Mouse (Mus musculus): ENCODE measurements at regions not wholly inside any gene's neighbourhood (a gene's known extent, or its start where the extent isn't known, plus 50 kb on each side); places are given as distances from the start of the nearest gene placed in this dataset.
A peak's percentile ranks its signal among the peaks of the same experiment; 100 is the strongest.

DNA sequence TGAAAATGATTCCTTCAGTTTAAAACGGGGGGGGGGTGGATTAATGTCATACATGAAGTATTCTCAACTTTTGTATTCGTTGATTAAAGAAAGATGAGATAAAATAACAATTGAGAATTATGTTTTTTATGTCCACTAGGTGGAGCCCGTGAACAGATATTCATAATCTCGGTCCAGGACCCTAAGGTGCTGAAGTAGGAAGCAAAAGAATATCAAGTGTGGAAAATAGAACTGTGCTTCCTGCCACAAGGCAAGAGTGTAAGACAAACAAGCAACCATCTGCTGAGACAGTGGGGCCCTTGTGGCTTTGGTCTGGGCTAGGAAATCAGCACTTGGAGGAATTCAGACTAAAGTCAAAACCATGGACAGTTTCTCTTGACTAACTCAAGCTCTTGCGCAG is 50.9 kb upstream of the Kap start:
- peak; percentile 13 for DNase-seq (ENCODE audit: low read depth)

DNA sequence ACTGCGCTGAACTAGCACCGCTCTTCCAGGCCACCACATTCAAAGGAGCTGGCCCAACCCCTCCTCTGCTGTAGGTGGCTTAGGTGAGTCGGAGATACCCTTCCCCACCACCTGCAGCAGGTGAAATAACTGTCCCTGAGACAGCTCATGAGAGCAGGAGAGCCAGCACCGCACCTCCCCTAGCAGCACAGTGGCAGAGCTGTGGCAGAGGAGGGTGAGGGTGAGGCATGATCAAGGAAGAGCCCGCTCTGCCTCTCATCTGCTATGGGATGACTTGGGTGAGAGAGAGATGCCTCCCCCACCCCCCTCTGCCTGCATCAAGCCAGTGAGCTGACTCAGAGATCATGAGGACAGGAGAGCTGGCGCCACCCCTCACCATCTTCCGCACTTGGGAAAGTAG is 81.1 kb upstream of the Kap start:
- DNase-seq (ENCODE audit: low read depth) = no peak

DNA sequence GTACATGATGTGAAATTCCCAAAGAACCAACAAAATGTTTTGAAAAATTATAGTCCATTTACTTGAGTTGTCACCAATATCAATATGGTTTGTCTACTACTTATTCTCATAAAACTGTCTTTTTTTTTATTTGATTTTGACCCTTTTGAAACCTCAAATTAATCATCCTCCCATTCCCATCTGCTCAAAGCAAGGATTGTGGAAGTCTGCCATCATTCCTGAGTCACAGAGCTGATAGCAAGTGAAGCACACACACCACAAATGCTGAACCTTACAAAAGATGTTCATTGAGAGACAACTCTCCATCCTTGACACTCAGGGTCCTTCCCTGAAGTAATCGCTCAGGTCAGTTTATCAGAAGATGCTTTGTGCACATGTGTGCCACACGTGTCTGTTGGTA is 82.1 kb upstream of the Kap start:
- no peak for DNase-seq (ENCODE audit: low read depth)

DNA sequence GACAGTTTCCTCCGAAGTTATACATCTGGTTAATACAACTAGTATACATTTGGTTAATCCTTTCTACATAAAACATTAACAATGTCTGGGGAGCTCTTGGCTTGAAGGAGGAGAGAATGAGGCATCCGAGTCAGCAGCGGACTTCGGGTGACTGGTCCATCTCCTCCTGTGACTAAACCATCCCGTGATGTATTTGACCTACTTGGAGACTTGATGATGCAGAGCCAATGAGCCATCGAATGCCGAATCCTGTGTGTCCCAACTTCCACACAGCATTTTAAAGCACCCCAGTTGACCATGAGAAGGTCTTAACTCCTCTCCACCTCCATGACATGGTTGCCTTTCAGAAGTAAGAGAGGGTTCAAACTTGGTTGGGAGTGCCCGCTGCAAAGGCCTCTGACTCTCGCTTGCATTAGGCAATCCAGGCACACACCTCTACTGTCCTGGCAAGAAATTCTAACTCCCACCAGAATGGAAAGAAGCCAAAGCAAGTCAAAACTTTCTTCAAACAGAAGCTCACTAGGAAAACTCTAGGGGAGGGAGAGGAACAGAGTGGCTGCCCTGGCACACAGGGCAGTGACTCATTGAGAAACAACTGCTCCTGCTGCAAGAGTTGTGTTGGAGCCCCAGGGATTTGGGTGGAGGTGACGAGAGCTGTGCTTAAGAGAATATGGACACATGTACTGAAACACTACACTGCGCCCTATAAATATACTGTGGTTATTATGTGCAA is 75.4 kb upstream of the Etv6 start:
- no peak for DNase-seq (ENCODE audit: low read depth)

GRCm38 (mm10) chr6:133960713-133961112 is 74.8 kb upstream of the Etv6 start:
- peak; percentile 56 for DNase-seq (ENCODE audit: low read depth)

DNA sequence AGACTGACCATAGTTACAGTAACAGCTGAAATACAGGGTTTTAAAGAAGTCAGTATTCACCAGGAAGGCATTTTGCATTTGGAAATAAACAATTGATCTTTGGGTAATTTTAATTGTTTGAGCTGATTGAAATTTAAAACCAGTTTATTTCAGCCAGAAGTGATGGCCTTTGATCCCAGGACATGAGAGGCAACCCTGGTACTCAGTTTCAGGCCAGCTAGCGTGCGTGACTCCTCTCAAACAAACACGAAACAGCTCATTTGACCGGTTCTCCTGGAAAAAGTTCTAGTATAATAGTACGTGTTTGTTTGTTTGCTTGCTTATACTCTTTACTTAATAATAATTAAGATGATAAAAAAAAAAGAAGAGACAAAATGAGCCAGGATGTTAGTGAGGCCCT is 72.9 kb upstream of the Etv6 start:
- no peak for DNase-seq (ENCODE audit: low read depth)

DNA sequence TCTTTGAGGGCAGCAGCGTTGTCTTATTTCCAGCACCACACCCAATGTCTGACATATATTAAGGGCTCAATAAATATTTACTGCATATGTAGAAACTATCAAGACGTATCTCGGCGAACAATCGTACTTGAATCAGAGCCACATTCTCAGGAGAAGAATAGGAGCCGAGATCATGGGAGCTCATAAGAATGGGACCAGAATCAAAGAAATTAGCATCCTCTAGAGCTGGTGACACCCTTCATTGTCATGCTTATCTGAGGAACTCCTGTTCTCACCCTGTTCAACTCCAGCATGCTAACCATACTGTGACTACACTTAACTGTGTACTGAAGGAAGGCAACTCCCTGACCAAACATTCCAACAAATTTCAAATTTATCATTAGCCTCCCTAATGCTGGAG is 72.2 kb upstream of the Etv6 start:
- no peak for DNase-seq (ENCODE audit: low read depth)

DNA sequence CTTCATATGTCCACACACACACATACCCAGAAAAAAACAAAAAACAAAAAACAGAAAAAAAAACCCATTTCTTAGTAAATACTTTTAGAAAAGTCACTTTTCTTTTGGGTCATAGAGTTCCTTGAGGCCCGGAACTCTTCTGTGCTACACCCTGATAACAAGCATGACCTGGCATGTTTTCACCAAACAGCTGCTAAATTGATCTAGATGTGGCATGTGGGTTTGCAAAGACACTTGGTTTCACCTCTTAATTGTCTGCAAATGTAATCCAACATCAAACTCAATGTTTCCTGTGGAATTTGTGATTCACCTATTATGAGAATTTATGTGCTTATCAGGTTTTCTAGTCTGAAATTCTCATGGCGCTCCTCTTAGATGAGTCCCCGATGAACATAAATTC is 68.2 kb upstream of the Etv6 start:
- no peak for DNase-seq (ENCODE audit: low read depth)

- no peak for DNase-seq (ENCODE audit: low read depth)
Measured at GRCm38 (mm10) chr6:133972054-133972705, 63.3 kb upstream of the Etv6 start.

DNA sequence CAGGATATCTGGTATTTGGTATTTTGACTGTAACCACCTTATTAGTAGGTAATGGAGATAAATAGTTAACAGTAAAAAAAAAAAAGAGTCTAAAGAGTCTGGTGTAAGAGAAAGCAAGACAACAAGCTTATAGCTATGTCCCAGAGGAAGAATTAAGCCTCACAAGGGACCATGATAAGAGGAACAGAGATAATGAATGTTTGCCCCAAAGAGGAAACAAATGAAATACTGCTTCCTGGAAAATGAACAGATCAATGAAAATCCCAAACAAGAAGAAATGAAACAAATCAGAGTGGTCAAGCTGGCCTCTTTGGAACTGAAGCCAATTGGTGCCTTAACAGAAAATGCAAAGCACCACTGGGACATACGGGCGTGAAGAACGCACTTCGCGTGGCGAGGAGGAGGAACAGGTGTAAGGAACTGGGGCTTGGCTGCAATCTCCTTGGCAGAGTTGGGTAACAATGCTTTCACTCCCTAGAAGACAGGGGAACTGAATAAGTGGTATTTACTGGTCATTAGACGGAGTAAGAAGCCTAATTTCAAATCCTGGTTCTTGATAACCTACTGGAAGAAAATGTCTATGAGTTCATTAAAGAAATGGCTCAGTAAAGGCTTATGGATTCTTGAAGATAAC is 62.2 kb upstream of the Etv6 start:
- DNase-seq (ENCODE audit: low read depth) = no peak

- DNase-seq (ENCODE audit: low read depth) = no peak
Measured at GRCm38 (mm10) chr6:133975951-133976350, 59.5 kb upstream of the Etv6 start.

- DNase-seq (ENCODE audit: low read depth) = no peak
Measured at GRCm38 (mm10) chr6:133976854-133977253, 58.6 kb upstream of the Etv6 start.

DNA sequence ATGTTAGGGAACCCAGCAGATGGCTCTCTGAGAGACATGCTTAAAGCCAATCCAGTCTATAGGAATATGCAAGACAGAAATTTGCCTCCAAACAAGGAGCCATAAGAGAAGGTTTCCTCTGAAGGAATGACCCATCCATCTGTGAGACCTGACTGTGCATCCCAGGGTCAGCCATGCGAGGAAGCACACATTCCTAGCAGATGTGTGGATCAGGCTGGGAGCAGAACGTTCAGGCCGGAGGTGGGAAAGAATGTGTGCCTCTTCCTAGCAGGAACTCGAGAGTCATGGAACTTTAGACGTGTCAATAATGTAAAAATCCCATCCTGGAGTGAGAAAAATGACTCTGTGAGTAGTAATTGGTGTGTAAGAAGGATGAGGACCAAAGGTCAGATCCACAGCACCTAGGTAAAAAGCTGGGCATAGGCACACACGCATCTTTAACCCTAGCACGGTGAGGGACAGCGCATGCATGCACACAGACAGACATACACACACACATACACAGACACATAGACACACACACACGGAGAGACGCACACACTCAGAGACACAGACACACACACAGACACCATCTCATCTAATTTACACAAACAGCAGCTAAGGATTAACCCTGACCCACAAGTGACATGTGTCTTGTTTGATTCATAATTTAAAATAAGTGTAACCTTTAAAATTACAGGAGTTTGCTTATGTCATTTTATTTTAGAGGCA is 51.5 kb upstream of the Etv6 start:
- no peak for DNase-seq (ENCODE audit: low read depth)

- DNase-seq (ENCODE audit: low read depth) = no peak
Measured at GRCm38 (mm10) chr6:133984666-133985355, 50.7 kb upstream of the Etv6 start.
